Mouse (Mus musculus): ENCODE data around the gene Cerk.
A peak's percentile ranks its signal among the peaks of the same experiment; 100 is the strongest.
"Not testable (repeated sequence)": the region's sequence is repeated elsewhere in the genome, so short reads cannot be mapped to it uniquely, and the experiment has no call there.

Cerk gene

DNA sequence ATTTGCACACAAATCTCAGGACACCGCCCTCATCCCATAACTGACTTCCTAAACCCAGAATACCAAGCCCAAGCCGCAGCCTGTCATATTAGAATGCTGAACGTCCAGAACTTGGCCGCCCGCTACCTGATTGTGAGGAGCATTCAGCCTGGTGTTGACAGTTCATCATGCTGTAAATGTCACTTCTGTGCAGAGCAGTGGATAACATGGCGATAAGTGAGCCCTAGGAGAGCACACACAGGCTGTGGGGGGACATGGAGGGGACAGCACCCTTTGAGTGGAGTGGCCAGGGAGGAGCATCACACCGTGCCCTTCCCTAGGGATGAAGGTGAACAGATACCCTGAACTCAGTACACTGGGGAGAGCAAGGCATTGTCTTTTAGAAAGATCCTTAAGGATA lies 76.7 kb downstream of the Cerk start:
- DNase-seq: no peak

DNA sequence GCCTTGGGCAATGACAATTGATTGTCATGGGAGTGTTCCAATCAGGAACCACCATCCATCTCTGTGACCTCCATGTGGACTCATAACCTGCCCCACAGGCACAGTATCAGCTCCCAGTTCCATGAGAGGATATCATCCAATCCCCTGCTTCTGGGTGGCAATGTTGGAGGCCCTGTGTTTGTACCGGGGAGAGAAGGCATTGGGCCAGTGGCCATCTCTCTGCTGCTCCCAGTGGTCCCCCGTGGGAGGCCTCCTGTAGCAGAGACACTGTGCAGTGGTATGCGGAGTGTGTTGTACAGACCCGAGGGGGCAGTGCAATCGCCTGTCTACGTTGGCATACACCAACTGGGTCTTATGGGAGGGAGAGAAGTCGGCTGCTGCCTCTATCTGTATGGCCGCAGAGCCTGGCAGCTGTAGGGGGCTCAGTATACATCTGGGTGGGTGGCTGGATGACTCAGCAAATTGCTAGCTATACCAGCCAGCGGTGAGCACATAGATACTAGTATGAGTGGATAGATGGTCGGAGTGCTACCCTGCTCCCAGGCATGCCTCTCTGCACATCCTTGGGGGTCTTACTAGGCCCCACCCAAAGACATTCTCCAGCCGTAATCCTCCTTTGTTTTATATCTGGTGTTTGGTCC lies 78.0 kb downstream of the Cerk start:
- no peak for DNase-seq

DNA sequence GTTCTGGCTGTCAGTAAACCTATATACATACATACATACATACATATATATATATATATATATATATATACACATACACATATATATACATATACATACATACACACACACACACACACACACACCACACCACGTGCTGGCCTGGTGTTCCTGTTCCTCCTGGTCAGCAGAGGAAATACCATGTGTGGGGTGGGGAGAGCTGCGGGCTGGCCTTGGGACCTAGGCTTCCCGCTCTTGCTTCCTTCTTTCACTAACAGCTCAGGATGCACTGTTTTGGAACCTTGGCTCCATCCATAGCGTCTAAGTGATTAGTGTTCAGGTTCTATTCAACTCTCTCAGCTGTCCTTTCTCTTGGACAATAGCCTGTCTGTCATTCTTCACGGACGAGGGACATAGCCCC lies 80.2 kb downstream of the Cerk start:
- DNase-seq: no peak

DNA sequence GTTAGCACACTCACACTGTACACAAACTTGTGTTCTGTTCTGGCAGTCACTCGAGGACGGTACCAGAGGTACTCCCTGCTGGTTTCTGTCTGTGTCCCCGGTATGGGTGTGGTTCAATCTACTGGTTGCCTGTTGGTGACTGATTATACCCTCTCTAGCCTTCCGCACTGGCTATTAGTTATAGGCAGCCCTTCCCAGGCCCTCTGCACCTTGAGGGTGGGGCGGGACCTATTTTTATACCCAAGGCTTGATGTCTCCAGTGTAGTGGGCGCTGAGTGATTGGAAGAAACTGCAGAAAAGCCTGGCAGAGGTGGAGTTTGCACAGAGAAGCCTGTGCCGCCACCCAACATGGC lies 80.6 kb downstream of the Cerk start:
- DNase-seq: no peak

DNA sequence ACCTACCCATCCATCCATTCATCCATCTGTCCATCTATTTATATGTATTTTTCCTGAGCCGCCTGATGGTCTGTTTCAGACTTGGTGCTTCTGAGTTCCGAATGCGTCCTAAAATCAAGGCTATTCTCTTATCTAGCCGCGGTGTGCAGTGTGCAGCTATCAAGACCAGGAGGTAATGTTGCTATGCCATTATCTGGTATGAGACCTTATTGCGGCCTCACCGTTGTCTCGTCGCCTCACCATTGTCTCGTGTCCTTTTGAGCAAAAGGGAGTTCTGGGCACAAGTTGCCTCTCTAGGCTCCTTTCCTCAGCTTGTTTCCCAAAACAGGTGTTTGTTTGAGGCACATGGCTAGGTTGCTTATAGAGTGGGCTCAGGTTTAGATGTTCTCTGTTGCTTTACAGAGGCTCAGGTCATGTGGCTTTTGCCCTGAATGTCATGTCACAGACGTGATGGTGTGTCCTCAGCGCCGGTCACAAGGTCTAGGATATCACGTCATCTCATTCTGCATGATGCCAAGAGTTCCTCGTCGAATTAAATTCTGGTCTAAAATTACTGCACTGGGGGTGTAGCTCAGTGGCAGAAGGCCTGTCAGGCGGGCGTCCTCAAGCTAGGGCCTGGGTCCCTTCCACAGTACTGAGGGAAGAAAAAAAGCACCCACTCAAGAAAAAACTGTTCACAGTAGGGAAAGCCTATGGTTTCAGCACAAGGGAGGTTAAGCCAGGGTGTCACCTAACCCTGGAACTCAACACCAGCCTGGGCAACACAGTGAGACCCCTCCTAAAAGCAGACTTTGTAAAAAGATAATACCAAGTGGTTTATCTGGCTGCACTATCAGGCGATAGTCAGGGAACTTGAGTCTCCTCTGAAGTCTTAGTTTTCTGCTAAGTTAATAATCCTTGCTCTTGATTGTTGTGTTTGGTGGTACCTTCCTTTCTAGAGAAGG lies 81.3 kb downstream of the Cerk start:
- no peak for DNase-seq

DNA sequence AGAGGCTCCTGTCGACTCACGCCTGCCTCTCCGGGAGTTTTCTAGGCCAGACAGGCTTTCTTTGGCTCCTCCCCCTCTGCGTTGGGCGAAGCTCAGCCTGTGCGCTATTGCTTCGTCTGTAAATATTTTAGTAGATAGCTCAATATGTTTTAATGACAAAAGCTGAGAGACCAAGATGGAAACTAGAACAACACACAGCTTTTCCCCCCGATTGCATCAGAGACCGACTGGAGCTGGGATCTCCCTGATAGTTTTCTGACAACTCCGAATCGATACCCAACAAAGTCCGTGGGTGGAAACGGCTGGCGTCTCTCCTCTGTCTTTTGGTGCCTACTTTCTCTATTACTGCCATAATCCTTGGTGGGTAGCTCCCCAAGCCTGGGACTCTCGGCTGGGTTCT lies 83.6 kb downstream of the Cerk start:
- DNase-seq: no peak

DNA sequence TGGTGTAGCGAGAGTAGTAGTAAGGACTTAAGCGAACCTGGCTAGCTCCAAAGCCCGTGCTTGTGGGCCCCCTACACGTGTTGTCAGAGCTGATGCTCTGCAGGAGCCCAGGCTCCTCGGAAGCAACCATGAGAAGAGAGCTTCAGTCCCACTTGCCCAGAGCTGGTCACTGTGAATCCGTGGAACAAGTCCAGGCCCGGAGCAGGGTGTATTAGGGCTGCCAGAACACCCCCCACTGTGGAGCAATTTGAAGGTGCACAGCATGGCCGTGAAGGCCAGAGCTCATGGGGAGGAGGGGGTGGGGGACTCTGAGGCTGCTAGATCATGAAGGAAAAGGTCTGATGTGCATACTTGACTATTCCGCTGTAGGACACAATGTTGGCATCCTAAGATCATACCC lies 84.4 kb downstream of the Cerk start:
- DNase-seq: no peak

DNA sequence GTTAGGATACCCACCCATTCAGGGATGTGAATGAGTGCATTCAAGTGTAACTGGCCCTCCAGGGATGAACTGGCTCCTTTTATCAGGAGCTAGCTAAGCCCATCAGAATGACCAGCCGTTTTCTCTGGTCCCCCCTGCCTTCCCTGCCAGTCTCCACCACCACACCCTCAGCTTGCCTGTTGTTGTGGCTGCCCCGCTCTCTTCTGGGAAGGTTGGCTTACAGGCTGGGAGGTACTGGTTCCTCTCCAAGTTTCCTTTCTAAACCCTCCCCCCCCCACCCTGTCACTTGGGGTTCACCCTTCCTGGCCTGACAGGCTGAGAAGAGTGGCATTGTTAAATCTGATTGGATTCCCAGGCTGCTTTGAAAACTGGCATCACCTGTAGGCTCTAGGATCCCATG lies 88.1 kb downstream of the Cerk start:
- DNase-seq: no peak

DNA sequence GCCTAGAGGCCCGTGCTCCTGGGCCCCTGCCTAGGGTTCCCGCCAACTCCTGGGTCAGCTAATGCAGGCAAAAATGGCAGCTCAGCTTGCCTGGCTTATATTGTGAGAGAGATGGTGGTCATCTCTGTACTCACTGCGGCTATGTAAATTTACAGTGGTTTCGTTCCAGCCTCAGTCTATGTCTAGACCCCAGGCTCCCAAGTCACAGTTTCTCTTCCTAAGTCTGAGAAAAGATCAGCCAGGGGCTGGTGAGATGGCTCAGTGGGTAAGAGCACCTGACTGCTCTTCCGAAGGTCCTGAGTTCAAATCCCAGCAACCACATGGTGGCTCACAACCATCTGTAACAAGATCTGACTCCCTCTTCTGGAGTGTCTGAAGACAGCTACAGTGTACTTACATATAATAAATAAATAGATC lies 89.3 kb downstream of the Cerk start:
- DNase-seq: not testable (repeated sequence)

DNA sequence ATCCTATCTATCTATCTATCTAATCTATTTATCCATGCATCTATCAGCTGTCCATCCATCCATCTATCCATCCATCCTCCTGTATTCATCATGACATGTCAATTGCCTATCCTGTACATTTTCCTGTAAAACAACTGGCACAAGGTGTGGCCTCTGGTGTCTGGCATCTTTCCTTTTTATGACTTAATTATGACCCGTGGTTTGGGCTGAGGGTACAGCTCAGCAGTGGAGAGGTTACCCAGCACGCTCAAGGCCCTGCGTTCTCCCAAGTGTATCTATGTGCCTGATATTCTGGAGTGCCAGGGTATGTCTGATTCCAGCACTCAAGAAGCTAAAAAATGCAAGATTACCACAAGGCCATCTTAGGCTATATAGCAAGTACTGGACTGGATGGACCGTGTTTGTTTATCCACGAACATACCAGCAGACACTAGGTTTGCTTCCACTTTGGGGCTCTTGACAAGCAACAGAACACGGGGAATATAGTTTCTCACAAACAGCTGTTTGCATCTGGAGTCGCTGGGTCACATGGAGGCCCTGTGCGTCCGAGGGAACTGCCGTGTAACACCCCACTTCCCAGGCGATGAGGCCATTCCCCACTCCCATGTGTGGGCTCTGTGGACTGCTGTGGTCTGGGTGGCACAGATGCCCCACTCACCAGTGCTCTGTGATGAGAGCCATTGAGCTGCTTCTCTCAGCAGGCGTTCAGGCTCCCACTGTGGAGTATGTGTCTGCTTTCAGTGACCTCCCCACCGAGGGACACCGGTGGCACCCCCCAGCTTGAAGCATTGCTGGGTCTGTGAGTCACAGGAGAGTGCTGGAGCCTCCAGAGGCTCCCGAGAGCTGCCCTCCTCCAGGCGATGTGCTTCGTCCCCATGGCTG lies 90.0 kb downstream of the Cerk start:
- no peak for DNase-seq

DNA sequence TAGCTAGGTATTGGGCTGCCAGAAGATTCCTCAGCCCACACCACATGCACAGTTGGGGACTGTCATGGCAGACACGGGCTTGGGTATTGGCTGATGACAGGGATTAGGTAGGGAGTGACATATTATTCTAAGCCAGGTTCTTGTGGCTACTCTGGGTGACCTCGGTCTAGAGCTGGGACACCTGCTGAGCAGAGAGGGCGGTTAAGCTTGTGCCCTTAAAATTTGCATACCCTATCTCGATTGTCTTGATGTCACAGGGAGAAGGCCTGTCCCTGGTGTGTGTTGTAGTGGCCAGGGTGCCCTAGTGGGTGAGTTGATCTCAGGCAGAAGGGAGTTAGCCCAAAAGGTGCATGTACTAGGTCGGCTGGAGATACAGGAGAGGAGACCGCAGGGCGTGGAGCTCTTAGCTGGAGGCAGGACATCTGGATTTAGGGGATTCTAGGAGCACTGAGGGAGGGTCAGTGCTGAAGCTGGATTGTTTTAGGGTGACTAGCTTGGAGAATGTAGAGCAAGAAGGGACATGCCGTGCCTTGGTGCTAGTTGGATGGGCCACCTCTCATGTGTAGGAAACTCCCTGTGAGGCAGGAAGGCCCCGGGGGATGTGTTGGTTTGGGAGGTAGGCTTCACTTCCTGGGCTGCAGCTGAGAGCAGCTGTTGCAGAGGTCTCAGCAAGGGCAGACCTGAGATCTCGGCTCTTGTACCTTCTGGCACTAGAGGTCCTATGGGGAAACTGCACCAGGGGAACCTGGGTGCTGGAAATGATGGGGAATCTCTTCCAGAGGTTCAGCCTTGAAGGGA lies 91.4 kb downstream of the Cerk start:
- peak; percentile 62 for DNase-seq

DNA sequence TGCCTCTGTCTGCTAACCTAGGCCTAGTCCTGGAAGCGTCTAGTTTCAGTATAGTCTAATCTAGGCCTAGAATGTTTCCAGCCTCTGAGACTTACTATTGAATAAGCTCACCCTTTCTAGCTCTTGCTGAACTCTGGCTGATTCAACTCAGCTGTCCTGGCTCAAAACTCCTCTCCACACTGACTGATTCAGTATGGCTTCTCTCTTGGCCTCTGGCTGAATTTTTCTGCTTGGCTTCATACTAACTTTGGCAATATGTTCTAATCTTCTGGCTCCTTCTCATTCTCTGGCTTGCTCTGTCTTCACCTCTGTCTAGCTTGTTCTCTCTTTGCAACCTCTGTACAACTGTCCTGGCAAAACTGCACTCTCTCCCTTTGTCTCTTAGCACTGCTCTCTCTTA lies 92.7 kb downstream of the Cerk start:
- DNase-seq: no peak

DNA sequence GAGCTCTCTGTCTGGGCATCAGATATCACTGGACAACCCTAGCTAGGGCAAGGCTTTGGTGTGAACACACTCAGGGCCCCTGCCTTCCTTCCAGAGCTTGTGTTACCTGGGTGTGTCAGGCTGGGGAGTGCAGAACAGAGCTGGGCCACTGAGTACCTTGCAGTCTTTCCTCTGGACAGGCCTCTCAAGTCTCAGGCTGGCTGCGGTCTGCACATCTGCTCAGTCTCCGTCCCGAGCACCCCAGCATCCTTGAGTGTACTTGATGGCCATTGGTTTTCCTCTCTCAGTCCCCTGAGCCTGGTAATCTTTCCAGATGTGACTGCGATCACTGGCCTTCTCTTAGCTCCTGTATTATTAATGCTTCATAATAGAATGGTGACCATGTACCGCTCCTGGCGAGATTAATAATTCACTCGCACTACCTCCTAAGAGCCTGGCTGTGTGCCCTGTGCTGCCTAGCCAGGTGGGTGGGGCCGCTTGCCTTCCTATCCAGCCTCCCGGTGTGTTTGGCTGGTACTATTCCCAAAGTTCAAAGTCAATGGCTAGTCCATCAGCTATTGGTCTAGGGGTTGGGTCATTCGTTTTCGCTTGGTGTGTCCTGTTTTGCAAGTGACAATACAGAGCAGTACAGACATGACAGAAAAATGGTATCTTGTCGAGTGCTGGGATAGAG lies 93.8 kb downstream of the Cerk start:
- no peak for DNase-seq

DNA sequence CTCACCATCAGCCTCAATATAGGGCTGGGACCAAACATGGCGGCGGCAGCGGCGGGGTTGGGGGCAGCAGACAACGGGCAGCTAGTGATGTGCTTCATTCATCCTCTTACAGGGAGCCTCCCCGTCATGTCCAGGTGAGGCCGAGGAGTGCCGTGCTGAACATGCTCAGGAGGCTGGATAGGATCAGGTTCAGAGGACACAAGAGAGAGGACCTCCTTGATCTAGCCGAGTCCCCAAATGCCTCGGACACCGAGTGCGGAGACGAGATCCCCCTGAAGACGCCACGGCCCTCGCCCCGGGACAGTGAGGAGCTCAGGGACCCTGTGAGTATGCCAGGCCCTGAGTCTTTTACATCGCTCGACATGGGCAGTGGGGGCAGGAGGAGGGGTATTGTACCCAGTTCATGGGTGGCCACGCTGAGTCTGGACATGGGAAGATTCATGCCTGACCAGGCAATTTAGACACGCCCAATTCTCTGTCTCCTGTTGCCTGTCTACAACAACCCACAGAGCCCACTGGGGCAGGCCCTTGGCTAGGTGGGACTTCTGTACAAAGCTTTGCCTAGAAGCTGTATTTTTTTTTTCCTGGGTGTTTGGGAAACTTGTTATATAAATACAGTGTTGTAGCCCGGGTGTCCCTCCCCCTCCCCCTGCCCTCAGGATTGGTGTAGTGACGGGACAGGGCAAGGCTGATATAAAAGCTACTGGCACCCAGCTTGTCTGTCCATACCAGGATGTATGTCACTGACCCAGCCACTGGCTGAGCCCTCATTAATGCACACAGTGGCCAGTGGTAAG lies 94.5 kb downstream of the Cerk start:
- no peak for DNase-seq

DNA sequence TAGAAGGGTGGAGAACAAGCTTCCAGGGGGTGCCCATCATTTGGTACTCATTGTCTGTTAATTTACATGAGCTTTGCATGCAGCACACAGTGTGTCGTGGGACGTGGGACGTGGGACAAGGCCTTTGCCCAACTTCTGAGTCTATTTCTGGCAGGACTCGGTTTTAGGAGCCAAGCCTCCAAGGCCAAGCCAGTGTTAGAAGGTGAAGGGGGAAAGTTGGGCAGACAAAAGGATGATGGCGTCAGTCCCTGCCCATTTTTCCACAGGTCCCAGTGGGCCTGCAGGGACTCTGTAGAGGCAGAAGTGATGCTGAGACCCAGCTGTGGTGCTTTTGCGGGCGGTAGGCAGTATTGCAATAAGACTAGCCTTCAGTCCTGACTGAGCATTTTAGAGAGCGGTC lies 95.4 kb downstream of the Cerk start:
- DNase-seq: no peak

DNA sequence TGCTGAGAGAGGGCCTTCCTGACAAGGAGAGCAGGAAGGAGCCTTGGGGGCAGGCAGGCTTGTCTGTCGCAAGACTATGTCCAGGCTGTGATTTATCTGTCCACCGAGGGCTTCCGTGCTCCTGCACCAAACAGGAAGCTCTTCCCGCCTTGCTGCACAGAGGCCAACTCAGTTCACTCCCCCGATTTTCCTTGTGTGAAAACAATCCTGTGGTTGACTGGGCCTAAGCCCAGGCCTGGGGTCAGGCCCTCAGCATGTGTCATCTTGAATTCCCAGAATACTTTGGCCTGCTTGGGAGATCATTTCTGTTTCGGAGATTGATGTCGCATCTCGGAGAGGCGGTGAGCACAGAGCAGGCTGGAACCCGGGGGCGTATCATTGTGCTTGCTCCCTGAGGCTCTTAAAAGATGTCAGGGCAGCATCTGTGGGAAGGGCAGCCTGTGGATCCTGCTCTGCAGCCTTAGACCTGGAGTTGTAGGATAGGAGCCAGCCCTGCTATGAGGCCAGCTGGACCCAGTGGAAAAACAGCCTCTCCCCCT lies 95.9 kb downstream of the Cerk start:
- no peak for DNase-seq
